In genomic region chr2:167799629-167800387, GRCm38 (mm10) we compare ENCODE assay signal across 9 mouse cellular contexts.
DNase-seq lines count a peak whose midpoint lies in the region; ATAC-seq and TF ChIP-seq lines count a peak whose summit lies in the region.
"Had no signal": no experiment of that assay in that cellular context is flagged by ENCODE, and none has a peak within 500 bp of the region (broad histone marks: within the 10 kb centered on the region; RNA-seq: fewer than 3 reads in every experiment).

No protein-coding gene starts in this region.

- no peak overlapping the region for H3K4me3 ChIP-seq in liver, embryonic 16.5 days (ENCODE audit: low read depth, low read length)
- no peak overlapping the region for H3K4me3 ChIP-seq in stomach, postnatal 0 days (ENCODE audit: low read depth, low read length)
- H3K4me3 ChIP-seq: embryonic facial prominence, embryonic 15.5 days had no signal

- WGBS in liver, embryonic 16.5 days (ENCODE audit: insufficient replicate concordance), result 61% methylated on average over 5 of the region's 5 CpGs
- 75% methylated on average over 5 of the region's 5 CpGs for WGBS in stomach, postnatal 0 days

- peaks cover 20% of the 10 kb centered on the region for H3K4me1 ChIP-seq in liver, embryonic 16.5 days (ENCODE audit: control insufficient read depth, low read depth, low read length)
- no peaks in the 10 kb centered on the region for H3K4me1 ChIP-seq in stomach, postnatal 0 days (replicated peaks; ENCODE audit: control insufficient read depth, insufficient read depth)

- H3K27me3 ChIP-seq in liver, embryonic 16.5 days (ENCODE audit: control insufficient read depth, insufficient read depth, low read depth, low read length), result no peaks in the 10 kb centered on the region
- no peaks in the 10 kb centered on the region for H3K27me3 ChIP-seq in stomach, postnatal 0 days (ENCODE audit: control insufficient read depth, insufficient read depth, low read length)
- H3K27me3 ChIP-seq: embryonic facial prominence, embryonic 15.5 days had no signal

- peak; percentile 56 for DNase-seq in layer of hippocampus, adult 9-11 months
- DNase-seq in layer of hippocampus, postnatal 25 days (ENCODE audit: extremely low spot score in 1 of 2, low spot score in 1 of 2), result no peak
- peak; percentile 74 for DNase-seq in R1 (ENCODE audit: low read depth, low spot score)
- DNase-seq in heart, postnatal 10 days, result peak; percentile 59 to 71
- DNase-seq in stomach, postnatal 0 days (ENCODE audit: low spot score), result no peak
- DNase-seq in urinary bladder, adult 18-20 months (ENCODE audit: low spot score in 2 of 2), result no peak
- DNase-seq in layer of hippocampus, adult 11-12 months (ENCODE audit: low spot score), result no peak

- no peak for TF ChIP-seq CTCF in stomach, postnatal 0 days (IDR thresholded peaks at IDR 0.05; ENCODE audit: low read depth)

- H3K9ac ChIP-seq in liver, embryonic 16.5 days (ENCODE audit: low read depth, low read length), result no peak overlapping the region
- H3K9ac ChIP-seq in stomach, postnatal 0 days (ENCODE audit: low read length), result no peak overlapping the region
- H3K9ac ChIP-seq: embryonic facial prominence, embryonic 15.5 days had no signal

- H3K36me3 ChIP-seq in liver, embryonic 16.5 days (ENCODE audit: control insufficient read depth, insufficient read depth), result no peaks in the 10 kb centered on the region
- no peaks in the 10 kb centered on the region for H3K36me3 ChIP-seq in stomach, postnatal 0 days (ENCODE audit: control insufficient read depth, insufficient read depth, low read length)
- H3K36me3 ChIP-seq: embryonic facial prominence, embryonic 15.5 days had no signal

- intact Hi-C loops in heart, postnatal 10 days (cut with DNase I), result no loop called here

- H3K9me3 ChIP-seq in liver, embryonic 16.5 days (replicated peaks; ENCODE audit: control insufficient read depth, low read length), result no peaks in the 10 kb centered on the region
- H3K9me3 ChIP-seq in stomach, postnatal 0 days (ENCODE audit: control insufficient read depth, low read length), result no peaks in the 10 kb centered on the region
- H3K9me3 ChIP-seq: embryonic facial prominence, embryonic 15.5 days had no signal

- TF ChIP-seq EP300 in stomach, postnatal 0 days (optimal IDR thresholded peaks at IDR 0.05), result no peak

- H3K27ac ChIP-seq in liver, embryonic 16.5 days (ENCODE audit: low read length), result no peak overlapping the region
- H3K27ac ChIP-seq in stomach, postnatal 0 days (replicated peaks), result peak overlapping the region; percentile 42

- ATAC-seq in liver, embryonic 16.5 days (ENCODE audit: low read depth), result peak; percentile 68
- peak; percentile 71; the same call in 1 of the 2 replicates for ATAC-seq in stomach, postnatal 0 days (ENCODE audit: low FRiP score, low TSS enrichment)

- H3K4me2 ChIP-seq in liver, embryonic 16.5 days (ENCODE audit: low read depth, low read length), result no peak overlapping the region
- H3K4me2 ChIP-seq in stomach, postnatal 0 days (replicated peaks; ENCODE audit: low read depth), result no peak overlapping the region
- H3K4me2 ChIP-seq: embryonic facial prominence, embryonic 15.5 days had no signal

Comparison
In these comparisons a context has a peak if more than half of its experiments do, and no peak if none do; other contexts are left out.
1. DNase-seq: peak in layer of hippocampus, adult 9-11 months (single experiment), R1 (single experiment) and heart, postnatal 10 days (2 of 2); none in layer of hippocampus, postnatal 25 days (0 of 2), stomach, postnatal 0 days (single experiment), urinary bladder, adult 18-20 months (0 of 2) and layer of hippocampus, adult 11-12 months (single experiment).